Mouse (Mus musculus) T-helper 1 cell (primary cell): ENCODE data around the gene Scnn1g.

Experiments
- in situ Hi-C: fragments of 300-600 bp; cut with MboI, MseI; formaldehyde crosslinking; loops from one replicate; pipeline ENCODE4 v1.15.1; 2025; ENCODE audit warnings: high pct_unique_total_duplicates

The Scnn1g gene

GRCm38 (mm10) chr7:121734171-121734831, at the start of gene Scnn1g:
Gene Scnn1g, plus strand, starts transcription at chr7:121734479.
- in situ Hi-C loops, result loop anchor here (25.0 kb wide), 1 partner anchor 1728 kb away; the partner anchor contains the start of gene Aqp8

- in situ Hi-C loops, result loop anchor here (10.0 kb wide), 1 partner anchor 821 kb away; no protein-coding TSS in a partner anchor
Measured at GRCm38 (mm10) chr7:121685140-121685984, 48.9 kb upstream of the Scnn1g start.

GRCm38 (mm10) chr7:121689338-121689737, 44.9 kb upstream of the Scnn1g start:
- in situ Hi-C loops, result loop anchor here (10.0 kb wide), 1 partner anchor 825 kb away; no protein-coding TSS in a partner anchor

GRCm38 (mm10) chr7:121691803-121692202, 42.5 kb upstream of the Scnn1g start:
- in situ Hi-C loops, result no loop called here

- in situ Hi-C loops, result no loop called here
Measured at GRCm38 (mm10) chr7:121697170-121697569, 37.1 kb upstream of the Scnn1g start.

GRCm38 (mm10) chr7:121697574-121697973, 36.7 kb upstream of the Scnn1g start:
- in situ Hi-C loops, result no loop called here

GRCm38 (mm10) chr7:121699218-121699617, 35.1 kb upstream of the Scnn1g start:
- in situ Hi-C loops, result no loop called here

- in situ Hi-C loops, result loop anchor here (10.0 kb wide), 1 partner anchor 1264 kb away; the partner anchor contains the start of gene Rbbp6
Measured at GRCm38 (mm10) chr7:121700480-121700879, 33.8 kb upstream of the Scnn1g start.

GRCm38 (mm10) chr7:121701983-121702382, 32.3 kb upstream of the Scnn1g start:
- in situ Hi-C loops, result loop anchor here (10.0 kb wide), 1 partner anchor 1263 kb away; the partner anchor contains the start of gene Rbbp6

GRCm38 (mm10) chr7:121705051-121705450, 29.2 kb upstream of the Scnn1g start:
- in situ Hi-C loops, result loop anchor here (10.0 kb wide), 1 partner anchor 1260 kb away; the partner anchor contains the start of gene Rbbp6

- in situ Hi-C loops, result loop anchor here (10.0 kb wide), 1 partner anchor 1258 kb away; the partner anchor contains the start of gene Rbbp6
Measured at GRCm38 (mm10) chr7:121706411-121707072, 27.7 kb upstream of the Scnn1g start.

- in situ Hi-C loops, result loop anchor here (10.0 kb wide), 1 partner anchor 1258 kb away; the partner anchor contains the start of gene Rbbp6
Measured at GRCm38 (mm10) chr7:121707073-121707667, 27.1 kb upstream of the Scnn1g start, which contains the start of gene Usp31. Gene Usp31, minus strand, starts transcription at chr7:121707253.

- in situ Hi-C loops, result no loop called here
Measured at GRCm38 (mm10) chr7:121711171-121711570, 23.1 kb upstream of the Scnn1g start.

- in situ Hi-C loops, result no loop called here
Measured at GRCm38 (mm10) chr7:121717031-121717430, 17.2 kb upstream of the Scnn1g start.

GRCm38 (mm10) chr7:121730225-121730624, 4.1 kb upstream of the Scnn1g start:
- in situ Hi-C loops, result loop anchor here (25.0 kb wide), 1 partner anchor 1732 kb away; the partner anchor contains the start of gene Aqp8

GRCm38 (mm10) chr7:121737511-121738415, 3.5 kb downstream of the Scnn1g start:
- in situ Hi-C loops, result loop anchor here (5.0 to 25.0 kb wide), 2 partner anchors 225 to 1725 kb away; partner anchors contain the start of gene Aqp8

GRCm38 (mm10) chr7:121750244-121750643, 16.0 kb downstream of the Scnn1g start:
- in situ Hi-C loops, result no loop called here

- in situ Hi-C loops, result no loop called here
Measured at GRCm38 (mm10) chr7:121754748-121755147, 20.5 kb downstream of the Scnn1g start.

- in situ Hi-C loops, result no loop called here
Measured at GRCm38 (mm10) chr7:121763328-121763727, 29.0 kb downstream of the Scnn1g start.

GRCm38 (mm10) chr7:121767900-121768299, 33.6 kb downstream of the Scnn1g start:
- in situ Hi-C loops, result no loop called here
